Mouse (Mus musculus) midbrain, postnatal 0 days (tissue): Measurements from ENCODE around the gene Ube2h. TPM values are rescaled to one million over a fixed set of nuclear protein-coding genes. Genes with fewer than 3 reads are reported as not detected.

ENCODE experiments used
- ATAC-seq: fragments of 200-750 bp; cut with Nextera tagmentation; 2 replicates; pipeline ENCODE4 v1.8.0; 2017; ENCODE audit warnings: moderate number of reproducible peaks, mild to moderate bottlenecking, moderate TSS enrichment, moderate library complexity; ENCODE audit not compliant: low FRiP score
- DNase-seq: peaks from one replicate; pipeline ENCODE4 v3.0.0-alpha.2; 2015; ENCODE audit warnings: low spot score
- H3K27ac ChIP-seq: fragments of 300-500 bp; sonication (generic); 2 replicates; pipeline ENCODE4 v1.5.1; 2014; ENCODE audit warnings: low read depth, mild to moderate bottlenecking, low read length, mixed read lengths
- H3K27me3 ChIP-seq: fragments of 300-500 bp; sonication (generic); 2 replicates; pipeline ENCODE4 v1.6.1; 2014; ENCODE audit warnings: low read length, control low read depth, mixed read lengths; ENCODE audit not compliant: insufficient read depth
- H3K36me3 ChIP-seq: fragments of 300-500 bp; sonication (generic); 2 replicates; pipeline ENCODE4 v1.6.1; 2014; ENCODE audit warnings: low read length, control low read depth, mixed read lengths; ENCODE audit not compliant: insufficient read depth
- H3K4me1 ChIP-seq: fragments of 300-500 bp; sonication (generic); 2 replicates; pipeline ENCODE4 v1.6.1; 2014; ENCODE audit warnings: mild to moderate bottlenecking, control low read depth, antibody characterized with exemption, low read length, mixed read lengths; ENCODE audit not compliant: insufficient read depth
- H3K4me2 ChIP-seq: fragments of 300-500 bp; sonication (generic); 2 replicates; pipeline ENCODE4 v1.6.1; 2014; ENCODE audit warnings: low read depth, mild to moderate bottlenecking, low read length, mixed read lengths; ENCODE audit not compliant: poor library complexity, severe bottlenecking
- H3K4me3 ChIP-seq: fragments of 300-500 bp; sonication (generic); 2 replicates; pipeline ENCODE4 v1.5.1; 2014; ENCODE audit warnings: low read depth, mild to moderate bottlenecking, low read length, moderate library complexity
- H3K9ac ChIP-seq: fragments of 300-500 bp; sonication (generic); replicated peaks from 2 replicates; pipeline ENCODE4 v1.6.1; 2014; ENCODE audit warnings: mild to moderate bottlenecking, low read length, moderate library complexity, mixed read lengths; ENCODE audit not compliant: poor library complexity, severe bottlenecking
- H3K9me3 ChIP-seq: fragments of 300-500 bp; sonication (generic); 2 replicates; pipeline ENCODE4 v1.6.1; 2016; ENCODE audit warnings: low read length, control low read depth
- CTCF ChIP-seq: IDR thresholded peaks from 2 replicates; pipeline ENCODE4 v1.5.1; 2016; ENCODE audit warnings: antibody characterized with exemption, mild to moderate bottlenecking
- WGBS: fragments of 180-500 bp; shearing (Covaris S2); extraction: QIAGEN DNeasy Blood & Tissue Kit; methylation state at CpG from one replicate; pipeline ENCODE4 v1.1.7; 2014; 5-methylcytosine and 5-hydroxymethylcytosine counted together
- polyA plus RNA-seq: library from polyadenylated mRNA; unstranded; fragments of >200 nt; fragmentation: Nextera tagmentation; extraction: Ambion mirVana; gene quantifications from 2 replicates; pipeline ENCODE4 v1.2.1, GENCODE M21; 2015
- total RNA-seq: library from RNA; depleted of rRNA; stranded (reverse); fragments of >200 nt; gene quantifications from 2 replicates; pipeline ENCODE4 v1.2.3, GENCODE M21; 2014

Ube2h gene
- total and polyA plus RNA-seq, 2 experiments from 2014 or later, result 43.1 to 47.8 TPM

DNA sequence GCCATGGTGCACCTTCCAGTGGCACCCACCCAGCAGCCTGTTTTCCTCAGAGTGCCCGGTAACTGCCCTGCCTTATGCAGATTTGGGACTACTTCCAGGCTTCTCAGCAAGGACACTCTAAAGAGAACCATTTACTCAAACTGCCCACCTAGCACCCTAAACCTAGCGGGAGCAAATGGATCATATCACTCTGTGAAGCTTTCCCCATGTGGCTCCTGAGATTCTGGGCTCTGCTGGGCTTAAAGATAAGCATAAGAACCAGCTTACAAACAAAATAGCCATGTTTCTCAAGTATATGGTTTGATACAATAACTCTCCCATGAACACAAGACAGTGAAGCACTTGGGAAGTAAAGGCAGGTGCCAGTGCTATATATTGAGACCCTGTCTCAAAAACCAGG lies 11.8 kb downstream of the Ube2h start:
- no peak for TF ChIP-seq CTCF
- 84% methylated on average over 2 of the region's 2 CpGs for WGBS

DNA sequence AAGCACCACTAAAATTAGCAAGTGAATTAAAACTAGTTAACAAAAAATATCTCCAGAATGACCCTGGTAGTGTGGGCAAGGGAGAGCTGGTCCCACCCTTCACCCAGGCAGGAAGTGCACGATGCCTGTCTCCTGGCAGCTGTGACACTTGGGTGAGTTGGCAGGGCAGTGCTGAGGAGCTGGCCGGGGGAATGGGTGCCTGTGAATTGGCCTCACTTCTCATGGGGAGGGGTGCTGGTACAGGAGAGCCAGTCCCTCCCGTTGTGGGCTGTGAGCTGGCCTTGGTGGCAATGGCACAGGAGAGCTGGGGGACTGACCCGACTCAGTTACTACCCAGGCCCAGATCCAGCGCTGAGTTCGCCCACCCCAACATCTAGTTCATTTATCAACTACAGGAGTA lies 16.4 kb downstream of the Ube2h start:
- no peaks in the 10 kb centered on the region for H3K27me3 ChIP-seq
- 90% methylated on average over 6 of the region's 6 CpGs for WGBS
- no peak for ATAC-seq
- no peak overlapping the region for H3K4me3 ChIP-seq
- TF ChIP-seq CTCF, result no peak
- no peak overlapping the region for H3K4me2 ChIP-seq
- peaks cover 4% of the 10 kb centered on the region; the same call in 1 of the 2 replicates for H3K36me3 ChIP-seq
- DNase-seq, result no peak
- H3K27ac ChIP-seq, result no peak overlapping the region
- H3K4me1 ChIP-seq, result no peaks in the 10 kb centered on the region
- no peak overlapping the region for H3K9ac ChIP-seq
- no peaks in the 10 kb centered on the region for H3K9me3 ChIP-seq

More for the DNA sequence above, 11.8 kb downstream of the Ube2h start:
- ATAC-seq (no peak), DNase-seq (no peak)
- no peaks in the 10 kb centered on the region for H3K36me3 ChIP-seq
- no peak overlapping the region for H3K4me2 ChIP-seq
- no peak overlapping the region for H3K9ac ChIP-seq
- H3K9me3 ChIP-seq, result no peaks in the 10 kb centered on the region
- no peak overlapping the region for H3K4me3 ChIP-seq
- H3K4me1 ChIP-seq, result no peaks in the 10 kb centered on the region
- H3K27me3 ChIP-seq, result no peaks in the 10 kb centered on the region
- H3K27ac ChIP-seq, result no peak overlapping the region

DNA sequence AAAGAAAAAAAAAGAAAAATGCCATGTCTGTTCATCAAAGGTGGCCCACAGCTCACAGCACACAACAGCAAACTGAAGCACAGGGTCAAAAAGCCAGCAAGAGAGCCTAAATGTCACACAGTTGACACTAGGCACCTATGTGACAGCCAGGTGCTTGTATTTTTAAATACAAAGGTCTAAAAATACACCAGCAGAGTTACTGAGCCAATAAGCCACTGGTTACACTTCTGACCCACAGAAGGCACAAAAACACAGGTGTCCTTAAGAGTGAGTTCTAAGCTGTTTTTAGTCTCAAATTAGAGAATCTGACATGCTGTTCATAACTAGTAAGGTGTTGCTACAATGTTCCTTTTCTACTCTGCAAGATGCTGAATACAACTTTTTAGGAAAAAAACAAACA lies 17.7 kb downstream of the Ube2h start:
- Histone ChIP-seq H3K9me3 (no peaks in the 10 kb centered on the region), H3K9ac (no peak overlapping the region), H3K4me3 (no peak overlapping the region), H3K4me2 (no peak overlapping the region), H3K27ac (no peak overlapping the region), H3K4me1 (no peaks in the 10 kb centered on the region), H3K27me3 (no peaks in the 10 kb centered on the region), H3K36me3 (peaks cover 4% of the 10 kb centered on the region; the same call in 1 of the 2 replicates)
- ATAC-seq, result no peak
- TF ChIP-seq CTCF, result no peak
- no peak for DNase-seq

DNA sequence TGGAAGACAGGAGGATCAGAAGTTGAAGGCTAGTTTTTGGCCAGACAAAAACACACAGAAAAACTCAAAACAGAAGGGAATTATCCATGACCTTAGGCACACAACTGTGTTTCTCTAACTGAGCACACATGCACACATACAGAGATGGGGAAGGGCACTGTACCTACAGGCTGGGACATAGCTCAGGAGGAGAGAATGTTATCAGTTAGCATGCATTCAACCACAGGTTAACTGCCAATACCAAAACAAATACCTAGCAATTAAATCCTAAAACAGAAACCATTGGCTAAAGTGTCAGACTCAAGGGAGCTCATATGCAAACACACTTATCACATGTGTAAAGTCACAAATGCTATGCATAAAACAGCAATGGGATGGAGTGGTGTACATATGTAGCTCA lies 20.2 kb downstream of the Ube2h start:
- TF ChIP-seq CTCF, result no peak
- Histone ChIP-seq H3K4me3 (no peak overlapping the region), H3K27ac (no peak overlapping the region), H3K27me3 (no peaks in the 10 kb centered on the region), H3K4me1 (no peaks in the 10 kb centered on the region), H3K9me3 (no peaks in the 10 kb centered on the region), H3K4me2 (no peak overlapping the region), H3K9ac (no peak overlapping the region), H3K36me3 (peaks cover 4% of the 10 kb centered on the region; the same call in 1 of the 2 replicates)
- DNase-seq (no peak), ATAC-seq (no peak)

DNA sequence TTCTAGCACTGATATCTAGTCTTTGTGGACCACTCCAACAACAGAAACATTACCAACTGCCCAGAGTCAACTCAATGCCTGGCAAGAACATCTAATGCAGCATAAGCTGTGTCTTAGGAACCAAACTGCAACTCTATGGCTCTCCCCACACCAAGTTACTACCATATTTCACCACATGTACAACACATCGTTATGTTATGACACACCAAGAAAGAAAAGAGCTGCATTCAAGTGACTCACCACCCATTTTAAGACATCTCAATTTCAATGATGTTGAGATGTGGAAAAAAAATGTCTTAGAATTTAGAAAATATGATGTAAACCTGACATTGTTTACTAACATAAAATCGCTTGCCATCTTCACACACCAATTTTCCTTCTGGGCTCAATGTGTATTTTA lies 22.0 kb downstream of the Ube2h start:
- H3K4me3 ChIP-seq, result no peak overlapping the region
- DNase-seq (no peak), ATAC-seq (no peak)
- no peak overlapping the region for H3K9ac ChIP-seq
- TF ChIP-seq CTCF, result no peak
- no peak overlapping the region for H3K4me2 ChIP-seq
- H3K36me3 ChIP-seq, result peaks cover 17% of the 10 kb centered on the region
- H3K27ac ChIP-seq, result no peak overlapping the region
- no peaks in the 10 kb centered on the region for H3K27me3 ChIP-seq
- no peaks in the 10 kb centered on the region for H3K9me3 ChIP-seq
- WGBS, result 95% methylated on average over 2 of the region's 2 CpGs
- H3K4me1 ChIP-seq, result no peaks in the 10 kb centered on the region

DNA sequence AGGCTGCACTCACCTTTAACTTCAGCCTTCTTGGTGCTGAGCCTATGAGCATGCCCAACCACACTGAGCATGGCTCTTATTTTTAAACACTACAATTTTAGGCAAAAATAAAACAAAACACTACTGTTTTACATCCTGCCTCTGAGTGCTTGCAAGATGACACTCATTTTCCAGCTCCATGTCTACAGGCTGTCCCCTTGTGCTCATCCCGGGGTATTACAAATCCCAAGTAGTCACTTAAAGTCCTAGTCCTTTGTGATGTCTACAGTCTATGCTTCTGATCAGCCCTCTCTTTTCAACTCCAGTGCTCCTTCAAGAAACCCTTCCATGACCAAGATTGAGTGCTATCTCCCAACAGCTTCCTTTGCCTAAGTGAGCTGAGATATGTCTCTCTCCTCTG lies 26.0 kb downstream of the Ube2h start:
- WGBS, result 65% methylated on average over 1 of the region's 1 CpGs
- Histone ChIP-seq H3K4me1 (no peaks in the 10 kb centered on the region), H3K9ac (no peak overlapping the region), H3K36me3 (peaks cover 13% of the 10 kb centered on the region), H3K4me3 (no peak overlapping the region), H3K27ac (no peak overlapping the region), H3K9me3 (no peaks in the 10 kb centered on the region), H3K27me3 (no peaks in the 10 kb centered on the region), H3K4me2 (no peak overlapping the region)
- peak; percentile 51 for TF ChIP-seq CTCF
- no peak for DNase-seq
- no peak for ATAC-seq

DNA sequence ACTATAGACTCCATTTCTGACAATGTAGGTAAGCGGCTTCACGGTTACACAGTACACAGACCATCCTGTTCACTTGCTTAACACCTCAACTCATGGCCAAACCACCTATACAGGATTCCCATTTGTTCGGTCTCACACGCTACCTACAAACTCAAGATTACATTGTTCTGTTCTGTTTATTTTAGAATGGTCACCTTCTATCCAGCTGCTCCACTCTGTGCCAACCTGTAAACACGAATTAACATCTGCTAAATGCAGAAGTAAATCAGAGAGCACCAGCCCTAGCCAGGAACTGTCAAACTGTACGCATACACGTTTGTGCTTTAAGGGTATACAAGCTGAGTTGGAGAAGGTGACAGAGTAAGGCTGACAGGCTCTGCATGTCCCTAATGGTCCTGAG lies 27.5 kb downstream of the Ube2h start:
- DNase-seq (no peak), ATAC-seq (no peak)
- Histone ChIP-seq H3K4me3 (no peak overlapping the region), H3K4me2 (no peak overlapping the region), H3K4me1 (no peaks in the 10 kb centered on the region), H3K36me3 (peaks cover 13% of the 10 kb centered on the region), H3K27ac (no peak overlapping the region), H3K9ac (no peak overlapping the region), H3K27me3 (no peaks in the 10 kb centered on the region), H3K9me3 (no peaks in the 10 kb centered on the region)
- 93% methylated on average over 7 of the region's 7 CpGs for WGBS
- no peak for TF ChIP-seq CTCF
